Comparison of ENCODE assay signal across 17 mouse cellular contexts in genomic region chr1:60639536-60639935, GRCm38 (mm10).
"Had no signal": no experiment of that assay in that cellular context is flagged by ENCODE, and none has a peak within 500 bp of the region (broad histone marks: within the 10 kb centered on the region; RNA-seq: fewer than 3 reads in every experiment).

No protein-coding gene starts in this region.

- H3K4me1 ChIP-seq: midbrain, embryonic 13.5 days had no signal

- H3K9ac ChIP-seq: limb, embryonic 13.5 days; liver, embryonic 15.5 days; midbrain, embryonic 13.5 days; neural tube, embryonic 15.5 days had no signal

- ATAC-seq: lung, postnatal 0 days; midbrain, embryonic 13.5 days had no signal

- H3K4me3 ChIP-seq: limb, embryonic 13.5 days; liver, embryonic 15.5 days; midbrain, embryonic 13.5 days; myocyte; neural tube, embryonic 15.5 days had no signal

- H3K36me3 ChIP-seq: limb, embryonic 13.5 days; liver, embryonic 15.5 days; midbrain, embryonic 13.5 days; neural tube, embryonic 15.5 days had no signal

- H3K9me3 ChIP-seq: limb, embryonic 13.5 days; liver, embryonic 15.5 days; midbrain, embryonic 13.5 days; neural tube, embryonic 15.5 days had no signal

- DNase-seq: kidney, adult 9 months; kidney, postnatal 36 days; layer of hippocampus, postnatal 36 days; lung, adult 2 months; lung, postnatal 36 days; right cerebral cortex, adult 18-20 months; right cerebral cortex, postnatal 25 days; thymus, adult 18-20 months; thymus, postnatal 14 days had no signal

- H3K4me2 ChIP-seq: limb, embryonic 13.5 days; liver, embryonic 11.5 days; liver, embryonic 15.5 days; midbrain, embryonic 13.5 days; neural tube, embryonic 15.5 days had no signal

- H3K27me3 ChIP-seq: limb, embryonic 13.5 days; liver, embryonic 15.5 days; midbrain, embryonic 13.5 days; neural tube, embryonic 15.5 days had no signal

- H3K27ac ChIP-seq: kidney, postnatal 0 days; limb, embryonic 13.5 days; liver, embryonic 15.5 days; midbrain, embryonic 13.5 days; neural tube, embryonic 15.5 days had no signal
